In genomic region chr17:15185217-15185616, GRCm38 (mm10) we compare ENCODE assay signal across 11 mouse cellular contexts.
DNase-seq lines count a peak whose midpoint lies in the region; ATAC-seq lines count a peak whose summit lies in the region.
"Had no signal": no experiment of that assay in that cellular context is flagged by ENCODE, and none has a peak within 500 bp of the region (broad histone marks: within the 10 kb centered on the region; RNA-seq: fewer than 3 reads in every experiment).

No protein-coding gene starts in this region.

- no peak overlapping the region for H3K4me3 ChIP-seq in neural tube, embryonic 11.5 days (ENCODE audit: low read depth, low read length)
- H3K4me3 ChIP-seq in forebrain, embryonic 12.5 days (replicated peaks) = no peak overlapping the region
- no peak overlapping the region for H3K4me3 ChIP-seq in intestine, embryonic 15.5 days (replicated peaks)
- H3K4me3 ChIP-seq: embryonic facial prominence, embryonic 13.5 days; liver, embryonic 15.5 days had no signal

- peaks cover 19% of the 10 kb centered on the region for H3K4me1 ChIP-seq in neural tube, embryonic 11.5 days (ENCODE audit: control insufficient read depth, insufficient read depth, low read length)
- peaks cover 44% of the 10 kb centered on the region for H3K4me1 ChIP-seq in forebrain, embryonic 12.5 days
- 0 out of 2 replicates have a peak, but pooled peaks cover 10% of the 10 kb centered on the region for H3K4me1 ChIP-seq in intestine, embryonic 15.5 days (replicated peaks)
- H3K4me1 ChIP-seq: liver, embryonic 15.5 days had no signal

- intact Hi-C loops in left cerebral cortex, postnatal 4 days (cut with DNase I) = no loop called here

- no peaks in the 10 kb centered on the region for H3K27me3 ChIP-seq in neural tube, embryonic 11.5 days (ENCODE audit: control insufficient read depth, insufficient read depth, low read length)
- H3K27me3 ChIP-seq in forebrain, embryonic 12.5 days = no peaks in the 10 kb centered on the region
- H3K27me3 ChIP-seq in intestine, embryonic 15.5 days (replicated peaks) = no peaks in the 10 kb centered on the region
- H3K27me3 ChIP-seq: liver, embryonic 15.5 days had no signal

- H3K9me3 ChIP-seq in neural tube, embryonic 11.5 days (ENCODE audit: control insufficient read depth, low read length) = no peaks in the 10 kb centered on the region
- no peaks in the 10 kb centered on the region for H3K9me3 ChIP-seq in forebrain, embryonic 12.5 days
- no peaks in the 10 kb centered on the region for H3K9me3 ChIP-seq in intestine, embryonic 15.5 days
- H3K9me3 ChIP-seq: embryonic facial prominence, embryonic 13.5 days; liver, embryonic 15.5 days had no signal

- peak; percentile 49 for DNase-seq in neural tube, embryonic 11.5 days (ENCODE audit: low spot score)
- no peak for DNase-seq in neural tube, embryonic 10.5 days (ENCODE audit: extremely low spot score, low spot score)
- DNase-seq in retina, postnatal 7 days (ENCODE audit: low read depth, low spot score) = peak; percentile 72
- no peak for DNase-seq in frontal cortex, adult 2 months (ENCODE audit: extremely low spot score in 1 of 2, low spot score in 1 of 2)
- no peak for DNase-seq in right cerebral cortex, postnatal 25 days
- no peak for DNase-seq in left cerebral cortex, postnatal 4 days
- DNase-seq: right cerebral cortex, postnatal 14 days had no signal

- 0 out of 2 replicates have a peak overlapping the region, but pooled peaks have one; percentile 34 for H3K27ac ChIP-seq in neural tube, embryonic 11.5 days (ENCODE audit: low read depth, low read length)
- peak overlapping the region; percentile 44; the same call in 1 of the 2 replicates for H3K27ac ChIP-seq in forebrain, embryonic 12.5 days
- H3K27ac ChIP-seq in intestine, embryonic 15.5 days = no peak overlapping the region
- H3K27ac ChIP-seq: embryonic facial prominence, embryonic 13.5 days; liver, embryonic 15.5 days had no signal

- 0 out of 2 replicates have a peak overlapping the region, but pooled peaks have one; percentile 10 for H3K9ac ChIP-seq in neural tube, embryonic 11.5 days (ENCODE audit: low read length)
- no peak overlapping the region for H3K9ac ChIP-seq in forebrain, embryonic 12.5 days
- H3K9ac ChIP-seq in intestine, embryonic 15.5 days = no peak overlapping the region
- H3K9ac ChIP-seq: embryonic facial prominence, embryonic 13.5 days; liver, embryonic 15.5 days had no signal

- WGBS in neural tube, embryonic 11.5 days = under 1% methylated on average over 5 of the region's 5 CpGs
- WGBS in forebrain, embryonic 12.5 days = 3% methylated on average over 5 of the region's 5 CpGs
- 6% methylated on average over 5 of the region's 5 CpGs for WGBS in intestine, embryonic 15.5 days

- H3K4me2 ChIP-seq in neural tube, embryonic 11.5 days (ENCODE audit: low read depth) = no peak overlapping the region
- H3K4me2 ChIP-seq in forebrain, embryonic 12.5 days = peak overlapping the region; percentile 8; the same call in 1 of the 2 replicates
- H3K4me2 ChIP-seq in intestine, embryonic 15.5 days (replicated peaks) = no peak overlapping the region
- H3K4me2 ChIP-seq: embryonic facial prominence, embryonic 13.5 days; liver, embryonic 15.5 days had no signal

- ATAC-seq in neural tube, embryonic 11.5 days (ENCODE audit: insufficient read depth, low FRiP score, low TSS enrichment) = peak; percentile 89
- ATAC-seq in forebrain, embryonic 12.5 days (ENCODE audit: low FRiP score) = peak; percentile 81
- peak; percentile 64 for ATAC-seq in intestine, embryonic 15.5 days

- no peaks in the 10 kb centered on the region for H3K36me3 ChIP-seq in neural tube, embryonic 11.5 days (ENCODE audit: control insufficient read depth, insufficient read depth, low read length)
- no peaks in the 10 kb centered on the region for H3K36me3 ChIP-seq in forebrain, embryonic 12.5 days (replicated peaks)
- H3K36me3 ChIP-seq in intestine, embryonic 15.5 days = no peaks in the 10 kb centered on the region
- H3K36me3 ChIP-seq: embryonic facial prominence, embryonic 13.5 days; liver, embryonic 15.5 days had no signal

Comparison
In these comparisons a context has a peak if more than half of its experiments do, and no peak if none do; other contexts are left out.
1. DNase-seq: peak in neural tube, embryonic 11.5 days (single experiment) and retina, postnatal 7 days (single experiment); none in neural tube, embryonic 10.5 days (single experiment), frontal cortex, adult 2 months (0 of 2), right cerebral cortex, postnatal 25 days (single experiment) and left cerebral cortex, postnatal 4 days (single experiment).
2. Peak in every context shown above with its lines, with median percentiles within 50 percentile points of each other: ATAC-seq.